Mouse (Mus musculus): ENCODE measurements around the gene Gabrp. TPM values are rescaled to one million over a fixed set of nuclear protein-coding genes. Genes with fewer than 3 reads are reported as not detected.
A peak's percentile ranks its signal among the peaks of the same experiment; 100 is the strongest.

Gene Gabrp
- polyA plus RNA-seq, 1 experiment from 2014 or later: 1.5 TPM

GRCm38 (mm10) chr11:33592826-33593225 lies 14.1 kb upstream of the Gabrp start:
- DNase-seq (ENCODE audit: low spot score): no peak
- H3K9me3 ChIP-seq (replicated peaks; ENCODE audit: low read length): no peaks in the 10 kb centered on the region
- 75% methylated on average over 4 of the region's 4 CpGs for WGBS
- H3K36me3 ChIP-seq (ENCODE audit: insufficient read depth, low read length): no peaks in the 10 kb centered on the region
- no peak for ATAC-seq (replicated peaks; ENCODE audit: low FRiP score, low read depth)
- no peak for TF ChIP-seq CTCF (IDR thresholded peaks at IDR 0.05; ENCODE audit: low read depth)
- no peak overlapping the region for H3K9ac ChIP-seq (ENCODE audit: low read depth, low read length)
- no peak overlapping the region for H3K4me2 ChIP-seq (ENCODE audit: low read length)
- H3K4me3 ChIP-seq (replicated peaks; ENCODE audit: low read depth, low read length): no peak overlapping the region
- H3K27me3 ChIP-seq (ENCODE audit: insufficient read depth, low read length): no peaks in the 10 kb centered on the region
- no peak overlapping the region for H3K27ac ChIP-seq
- no peaks in the 10 kb centered on the region for H3K4me1 ChIP-seq (replicated peaks; ENCODE audit: insufficient read depth, low read length)

GRCm38 (mm10) chr11:33590771-33591170 lies 12.0 kb upstream of the Gabrp start:
- 86% methylated on average over 3 of the region's 3 CpGs for WGBS
- H3K4me3 ChIP-seq (replicated peaks; ENCODE audit: low read depth, low read length): no peak overlapping the region
- no peaks in the 10 kb centered on the region for H3K9me3 ChIP-seq (replicated peaks; ENCODE audit: low read length)
- no peak for ATAC-seq (replicated peaks; ENCODE audit: low FRiP score, low read depth)
- no peak for DNase-seq (ENCODE audit: low spot score)
- H3K9ac ChIP-seq (ENCODE audit: low read depth, low read length): no peak overlapping the region
- H3K4me2 ChIP-seq (ENCODE audit: low read length): no peak overlapping the region
- no peaks in the 10 kb centered on the region for H3K36me3 ChIP-seq (ENCODE audit: insufficient read depth, low read length)
- TF ChIP-seq CTCF (IDR thresholded peaks at IDR 0.05; ENCODE audit: low read depth): no peak
- no peaks in the 10 kb centered on the region for H3K4me1 ChIP-seq (replicated peaks; ENCODE audit: insufficient read depth, low read length)
- H3K27ac ChIP-seq: no peak overlapping the region
- H3K27me3 ChIP-seq (ENCODE audit: insufficient read depth, low read length): no peaks in the 10 kb centered on the region

- Histone ChIP-seq H3K9me3 (replicated peaks; ENCODE audit: low read length) (no peaks in the 10 kb centered on the region), H3K27me3 (ENCODE audit: insufficient read depth, low read length) (no peaks in the 10 kb centered on the region), H3K4me1 (replicated peaks; ENCODE audit: insufficient read depth, low read length) (no peaks in the 10 kb centered on the region), H3K27ac (no peak overlapping the region), H3K9ac (ENCODE audit: low read depth, low read length) (no peak overlapping the region), H3K4me3 (replicated peaks; ENCODE audit: low read depth, low read length) (no peak overlapping the region), H3K4me2 (ENCODE audit: low read length) (no peak overlapping the region), H3K36me3 (ENCODE audit: insufficient read depth, low read length) (no peaks in the 10 kb centered on the region)
- no peak for TF ChIP-seq CTCF (IDR thresholded peaks at IDR 0.05; ENCODE audit: low read depth)
- DNase-seq (ENCODE audit: low spot score) (peak; percentile 35), ATAC-seq (replicated peaks; ENCODE audit: low FRiP score, low read depth) (no peak)
- 19% methylated on average over 6 of the region's 6 CpGs for WGBS
Measured at GRCm38 (mm10) chr11:33586614-33587013, 7.9 kb upstream of the Gabrp start.

GRCm38 (mm10) chr11:33579621-33580020 lies 862 bp upstream of the Gabrp start:
- Histone ChIP-seq H3K4me2 (ENCODE audit: low read length) (no peak overlapping the region), H3K9me3 (replicated peaks; ENCODE audit: low read length) (no peaks in the 10 kb centered on the region), H3K4me3 (replicated peaks; ENCODE audit: low read depth, low read length) (no peak overlapping the region), H3K27ac (no peak overlapping the region), H3K27me3 (ENCODE audit: insufficient read depth, low read length) (no peaks in the 10 kb centered on the region), H3K36me3 (ENCODE audit: insufficient read depth, low read length) (no peaks in the 10 kb centered on the region), H3K4me1 (replicated peaks; ENCODE audit: insufficient read depth, low read length) (no peaks in the 10 kb centered on the region), H3K9ac (ENCODE audit: low read depth, low read length) (no peak overlapping the region)
- ATAC-seq (replicated peaks; ENCODE audit: low FRiP score, low read depth) (peak; percentile 21; the same call in 1 of the 2 replicates), DNase-seq (ENCODE audit: low spot score) (no peak)
- 49% methylated on average over 3 of the region's 3 CpGs for WGBS
- no peak for TF ChIP-seq CTCF (IDR thresholded peaks at IDR 0.05; ENCODE audit: low read depth)

DNA sequence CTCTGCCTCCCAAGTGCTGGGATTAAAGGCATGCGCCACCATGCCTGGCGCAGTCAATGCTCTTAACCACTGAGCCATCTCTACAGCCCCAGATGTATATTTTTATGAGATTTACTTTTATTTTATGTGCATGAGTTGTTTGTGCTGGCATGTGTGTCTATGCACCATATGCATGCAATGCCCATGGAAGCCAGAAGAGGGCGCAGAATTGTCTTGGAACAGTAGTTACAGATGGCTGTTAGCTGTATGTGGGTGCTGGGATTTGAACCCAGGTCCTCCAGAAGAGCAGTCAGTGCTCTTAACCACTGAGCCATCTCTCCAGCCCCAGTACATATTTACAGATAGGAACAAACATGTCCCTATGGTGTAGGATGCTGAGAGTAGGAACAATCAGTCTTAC lies 3.8 kb downstream of the Gabrp start:
- H3K27me3 ChIP-seq (ENCODE audit: insufficient read depth, low read length): no peaks in the 10 kb centered on the region
- H3K9ac ChIP-seq (ENCODE audit: low read depth, low read length): no peak overlapping the region
- DNase-seq (ENCODE audit: low spot score) (no peak), ATAC-seq (replicated peaks; ENCODE audit: low FRiP score, low read depth) (no peak)
- peak; percentile 33; the same call in 1 of the 2 replicates for TF ChIP-seq CTCF (IDR thresholded peaks at IDR 0.05; ENCODE audit: low read depth)
- H3K27ac ChIP-seq: no peak overlapping the region
- no peaks in the 10 kb centered on the region for H3K9me3 ChIP-seq (replicated peaks; ENCODE audit: low read length)
- no peak overlapping the region for H3K4me2 ChIP-seq (ENCODE audit: low read length)
- 89% methylated on average over 3 of the region's 3 CpGs for WGBS
- H3K4me3 ChIP-seq (replicated peaks; ENCODE audit: low read depth, low read length): no peak overlapping the region
- no peaks in the 10 kb centered on the region for H3K36me3 ChIP-seq (ENCODE audit: insufficient read depth, low read length)
- H3K4me1 ChIP-seq (replicated peaks; ENCODE audit: insufficient read depth, low read length): no peaks in the 10 kb centered on the region

DNA sequence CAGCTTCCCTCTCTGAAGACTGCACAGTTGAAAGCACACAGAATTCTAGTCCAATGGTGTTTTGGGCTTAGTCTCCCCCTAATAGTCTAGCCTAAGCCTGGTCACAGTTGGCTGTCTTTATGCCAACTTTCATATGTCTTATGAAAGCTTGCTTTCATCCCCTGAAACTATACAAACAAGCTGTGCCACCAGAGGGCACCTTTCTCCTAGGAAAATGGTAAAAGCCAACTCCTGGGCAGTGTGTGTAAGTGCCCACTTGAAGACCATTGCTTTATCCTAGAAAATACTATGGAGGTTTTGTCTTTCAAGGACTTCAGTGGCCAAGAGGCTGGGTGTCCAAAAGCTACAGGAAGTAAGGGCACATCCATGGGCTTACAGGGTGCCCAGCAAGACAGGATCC lies 8.3 kb downstream of the Gabrp start:
- Histone ChIP-seq H3K36me3 (ENCODE audit: insufficient read depth, low read length) (no peaks in the 10 kb centered on the region), H3K4me3 (replicated peaks; ENCODE audit: low read depth, low read length) (no peak overlapping the region), H3K9me3 (replicated peaks; ENCODE audit: low read length) (no peaks in the 10 kb centered on the region), H3K4me2 (ENCODE audit: low read length) (no peak overlapping the region), H3K4me1 (replicated peaks; ENCODE audit: insufficient read depth, low read length) (no peaks in the 10 kb centered on the region), H3K27me3 (ENCODE audit: insufficient read depth, low read length) (no peaks in the 10 kb centered on the region), H3K9ac (ENCODE audit: low read depth, low read length) (no peak overlapping the region), H3K27ac (no peak overlapping the region)
- TF ChIP-seq CTCF (IDR thresholded peaks at IDR 0.05; ENCODE audit: low read depth): peak; percentile 70
- DNase-seq (ENCODE audit: low spot score): peak; percentile 51
- no peak for ATAC-seq (replicated peaks; ENCODE audit: low FRiP score, low read depth)

DNA sequence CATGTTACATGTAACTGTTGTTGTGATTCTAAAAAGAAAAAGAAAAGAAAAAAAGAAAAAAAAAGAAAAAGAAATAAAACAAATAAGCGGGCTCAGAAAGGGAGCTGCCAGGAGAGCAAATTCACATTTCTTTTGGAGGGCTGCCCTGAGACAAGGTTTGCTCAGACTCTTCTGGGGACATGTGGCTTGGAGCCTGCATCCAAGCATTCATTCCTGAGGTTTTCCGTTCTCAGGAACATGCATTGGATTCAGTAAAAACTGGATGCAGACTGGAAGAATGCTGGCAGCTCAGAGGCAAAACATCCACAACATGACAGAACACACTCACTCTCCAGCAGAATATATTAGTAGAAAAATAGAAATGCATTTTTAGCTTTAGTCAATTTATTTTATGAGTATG lies 14.8 kb downstream of the Gabrp start:
- DNase-seq (ENCODE audit: low spot score): no peak
- no peak overlapping the region for H3K4me2 ChIP-seq (ENCODE audit: low read length)

More for the DNA sequence above, 14.8 kb downstream of the Gabrp start:
- Histone ChIP-seq H3K9me3 (replicated peaks; ENCODE audit: low read length) (no peaks in the 10 kb centered on the region), H3K27ac (no peak overlapping the region), H3K9ac (ENCODE audit: low read depth, low read length) (no peak overlapping the region), H3K27me3 (ENCODE audit: insufficient read depth, low read length) (no peaks in the 10 kb centered on the region), H3K4me1 (replicated peaks; ENCODE audit: insufficient read depth, low read length) (no peaks in the 10 kb centered on the region), H3K4me3 (replicated peaks; ENCODE audit: low read depth, low read length) (no peak overlapping the region), H3K36me3 (ENCODE audit: insufficient read depth, low read length) (no peaks in the 10 kb centered on the region)
- no peak for TF ChIP-seq CTCF (IDR thresholded peaks at IDR 0.05; ENCODE audit: low read depth)
- WGBS: 73% methylated on average over 2 of the region's 2 CpGs
- no peak for ATAC-seq (replicated peaks; ENCODE audit: low FRiP score, low read depth)

Data from kidney, postnatal 0 days (tissue).